Mouse (Mus musculus): ENCODE results near the gene Ifi209. TPM values are rescaled to one million over a fixed set of nuclear protein-coding genes. Genes with fewer than 3 reads are reported as not detected.

Gene Ifi209
- polyA plus RNA-seq, 1 experiment from 2014 or later = 0.05 TPM

Small RNAs within 50 kb of the gene (microRNA-seq; reads per million reads assigned to microRNA genes)
- gene Gm44339 = not detected

Other genes starting within 250 kb of the Ifi209 start
- not detected in 2 replicates for gene Ifi206, start 139.9 kb upstream of the Ifi209 start, polyA plus RNA-seq (2016; fragmentation: Nextera tagmentation; extraction: Ambion mirVana)
- not detected in 2 replicates for gene Ifi214, start 95.0 kb upstream of the Ifi209 start, polyA plus RNA-seq (2016; fragmentation: Nextera tagmentation; extraction: Ambion mirVana)
- gene Ifi213, start 31.6 kb upstream of the Ifi209 start, polyA plus RNA-seq (2016; fragmentation: Nextera tagmentation; extraction: Ambion mirVana) = not detected in 2 replicates
- gene Ifi208, start 42.8 kb downstream of the Ifi209 start, polyA plus RNA-seq (2016; fragmentation: Nextera tagmentation; extraction: Ambion mirVana) = not detected in 2 replicates
- gene Ifi207, start 110.8 kb downstream of the Ifi209 start, polyA plus RNA-seq (2016; fragmentation: Nextera tagmentation; extraction: Ambion mirVana) = 0.14 and 0.24 TPM in 2 replicates
- 0.28 and 0.31 TPM in 2 replicates for gene Ifi204, start 136.0 kb downstream of the Ifi209 start, polyA plus RNA-seq (2016; fragmentation: Nextera tagmentation; extraction: Ambion mirVana)

All from heart, embryonic 10.5 days (tissue).